Comparison of ENCODE assay signal across 9 mouse cellular contexts in genomic region chr19:28963113-28963512, GRCm38 (mm10). TPM values are rescaled to one million over a fixed set of nuclear protein-coding genes. Genes with fewer than 3 reads are reported as not detected.
A peak's percentile ranks its signal among the peaks of the same experiment; 100 is the strongest.
DNase-seq lines count a peak whose midpoint lies in the region; ATAC-seq lines count a peak whose summit lies in the region.
"Had no signal": no experiment of that assay in that cellular context is flagged by ENCODE, and none has a peak within 500 bp of the region (broad histone marks: within the 10 kb centered on the region; RNA-seq: fewer than 3 reads in every experiment).

No protein-coding gene starts in this region.

- no peak for ATAC-seq in neural tube, embryonic 12.5 days (ENCODE audit: low FRiP score, low read depth)
- ATAC-seq in limb, embryonic 13.5 days (ENCODE audit: low FRiP score, low read depth): no peak

- peak overlapping the region; percentile 89 for H3K4me2 ChIP-seq in neural tube, embryonic 12.5 days (replicated peaks)
- H3K4me2 ChIP-seq in limb, embryonic 13.5 days (replicated peaks): peak overlapping the region; percentile 95

- no peaks in the 10 kb centered on the region; the same call in 1 of the 2 replicates for H3K27me3 ChIP-seq in neural tube, embryonic 12.5 days (replicated peaks)
- 0 out of 2 replicates have a peak, but pooled peaks cover 6% of the 10 kb centered on the region for H3K27me3 ChIP-seq in limb, embryonic 13.5 days

- H3K9me3 ChIP-seq in neural tube, embryonic 12.5 days: no peaks in the 10 kb centered on the region
- H3K9me3 ChIP-seq in limb, embryonic 13.5 days: no peaks in the 10 kb centered on the region

- H3K27ac ChIP-seq in neural tube, embryonic 12.5 days: no peak overlapping the region
- H3K27ac ChIP-seq in limb, embryonic 13.5 days: no peak overlapping the region

- WGBS in neural tube, embryonic 12.5 days: 58% methylated on average over 3 of the region's 3 CpGs
- WGBS in limb, embryonic 13.5 days: 37% methylated on average over 3 of the region's 3 CpGs

- H3K4me1 ChIP-seq in neural tube, embryonic 12.5 days: peaks cover 11% of the 10 kb centered on the region
- H3K4me1 ChIP-seq in limb, embryonic 13.5 days: peaks cover 19% of the 10 kb centered on the region

- no peak overlapping the region for H3K4me3 ChIP-seq in neural tube, embryonic 12.5 days
- H3K4me3 ChIP-seq in limb, embryonic 13.5 days: peak overlapping the region; percentile 84

- peak; percentile 32 for DNase-seq in adrenal gland, postnatal 10 days
- no peak for DNase-seq in adrenal gland, postnatal 4 days (ENCODE audit: low spot score in 2 of 2)
- DNase-seq in neural tube, embryonic 10.5 days (ENCODE audit: extremely low spot score, low spot score): no peak
- DNase-seq in skeletal muscle tissue, adult 2 months (ENCODE audit: low read depth, low spot score): peak; percentile 19
- DNase-seq in gastrocnemius, postnatal 10 days: no peak
- no peak for DNase-seq in adrenal gland, postnatal 25 days

- H3K36me3 ChIP-seq in neural tube, embryonic 12.5 days: no peaks in the 10 kb centered on the region
- no peaks in the 10 kb centered on the region for H3K36me3 ChIP-seq in limb, embryonic 13.5 days

- H3K9ac ChIP-seq in neural tube, embryonic 12.5 days: 0 out of 2 replicates have a peak overlapping the region, but pooled peaks have one; percentile 88
- H3K9ac ChIP-seq in limb, embryonic 13.5 days: no peak overlapping the region

RNA-seq across cellular contexts. Expression of gene Plpp6, which starts 0.6 kb away (rescaled TPM):
- total RNA-seq in adrenal gland, postnatal 10 days (2021): 10 to 100 TPM; 20.7 to 22.7 TPM
- total RNA-seq in adrenal gland, postnatal 4 days (2021): 10 to 100 TPM; 22.7 to 26.9 TPM
- 9.5 and 10.7 TPM in 2 replicates for polyA plus RNA-seq in neural tube, embryonic 12.5 days (2016; fragmentation: Nextera tagmentation; extraction: Ambion mirVana)
- polyA plus RNA-seq in limb, embryonic 13.5 days (2015; fragmentation: Nextera tagmentation; extraction: Ambion mirVana): 4.9 and 5.8 TPM in 2 replicates
- total RNA-seq in gastrocnemius, postnatal 10 days (2021): 1 to 10 TPM; 3.4 to 3.5 TPM
- 31.1 and 43.3 TPM in 2 replicates for total RNA-seq in adrenal gland, postnatal 25 days (2021)

RNA-seq across cellular contexts. Expression of gene 4430402I18Rik, which starts 4.5 kb away (rescaled TPM):
- total RNA-seq in adrenal gland, postnatal 10 days (2021): 10 to 100 TPM in 1 of 2 experiments, 1 to 10 TPM in 1; 9.4 to 15.8 TPM
- total RNA-seq in adrenal gland, postnatal 4 days (2021): 1 to 10 TPM; 6.3 to 6.4 TPM
- 0.33 and 0.39 TPM in 2 replicates for polyA plus RNA-seq in neural tube, embryonic 12.5 days (2016; fragmentation: Nextera tagmentation; extraction: Ambion mirVana)
- 0.43 and 0.89 TPM in 2 replicates for polyA plus RNA-seq in limb, embryonic 13.5 days (2015; fragmentation: Nextera tagmentation; extraction: Ambion mirVana)
- 1 to 10 TPM in 1 of 2 experiments, under 1 TPM in 1; 0.66 to 1.1 TPM for total RNA-seq in gastrocnemius, postnatal 10 days (2021)
- total RNA-seq in adrenal gland, postnatal 25 days (2021): 3.6 and 4.2 TPM in 2 replicates
- total RNA-seq: common myeloid progenitor, adult 5-6 weeks had no signal

RNA-seq across cellular contexts. Expression of gene Cdc37l1, which starts 27.0 kb away (rescaled TPM):
- 10 to 100 TPM; 31.8 to 39.0 TPM for total RNA-seq in adrenal gland, postnatal 10 days (2021)
- 10 to 100 TPM; 44.8 to 46.0 TPM for total RNA-seq in adrenal gland, postnatal 4 days (2021)
- 55.4 and 57.7 TPM in 2 replicates for polyA plus RNA-seq in neural tube, embryonic 12.5 days (2016; fragmentation: Nextera tagmentation; extraction: Ambion mirVana)
- 45.0 and 45.2 TPM in 2 replicates for polyA plus RNA-seq in limb, embryonic 13.5 days (2015; fragmentation: Nextera tagmentation; extraction: Ambion mirVana)
- total RNA-seq in gastrocnemius, postnatal 10 days (2021): 10 to 100 TPM; 31.4 to 38.1 TPM
- total RNA-seq in adrenal gland, postnatal 25 days (2021): 52.2 and 62.0 TPM in 2 replicates

Comparison
In these comparisons a context has a peak if more than half of its experiments do, and no peak if none do; other contexts are left out.
1. DNase-seq: peak in adrenal gland, postnatal 10 days (single experiment) and skeletal muscle tissue, adult 2 months (single experiment); none in adrenal gland, postnatal 4 days (0 of 2), neural tube, embryonic 10.5 days (single experiment), gastrocnemius, postnatal 10 days (single experiment) and adrenal gland, postnatal 25 days (single experiment).